Mouse (Mus musculus) myocyte (in vitro differentiated cells): ENCODE measurements at regions not wholly inside any gene's neighbourhood (a gene's known extent, or its start where the extent isn't known, plus 50 kb on each side); places are given as distances from the start of the nearest gene placed in this dataset.

Experiments used
- H3K27me3 ChIP-seq: one replicate; pipeline ENCODE4 v1.6.1; 2011; ENCODE audit not compliant: control insufficient read depth, insufficient read depth, insufficient read length
- H3K36me3 ChIP-seq: one replicate; pipeline ENCODE4 v1.6.1; 2011; ENCODE audit not compliant: control insufficient read depth, insufficient read depth
- H3K4me2 ChIP-seq: one replicate; pipeline ENCODE4 v1.6.1; 2011; ENCODE audit warnings: low read depth, control low read depth
- H3K4me3 ChIP-seq: one replicate; pipeline ENCODE4 v1.5.1; 2011; ENCODE audit warnings: mild to moderate bottlenecking, control low read depth, moderate library complexity
- H3K79me2 ChIP-seq: one replicate; pipeline ENCODE4 v1.6.1; 2011; ENCODE audit not compliant: control insufficient read depth, insufficient read depth
- H3ac ChIP-seq: one replicate; pipeline ENCODE4 v1.6.1; 2011; ENCODE audit not compliant: control insufficient read depth, insufficient read length
- CEBPB ChIP-seq: IDR thresholded peaks from 2 replicates; pipeline ENCODE4 v1.6.1; 2011; ENCODE audit warnings: mild to moderate bottlenecking, moderate library complexity; ENCODE audit not compliant: poor library complexity, insufficient read depth, severe bottlenecking
- E2F4 ChIP-seq: IDR thresholded peaks from one replicate; pipeline ENCODE4 v1.6.1; 2011; ENCODE audit warnings: mild to moderate bottlenecking, control low read depth, moderate library complexity; ENCODE audit not compliant: insufficient read depth
- MAX ChIP-seq: IDR thresholded peaks from one replicate; pipeline ENCODE4 v1.6.1; 2011; ENCODE audit warnings: low read depth, mild to moderate bottlenecking, control low read depth
- MYOD1 ChIP-seq, 3 experiments: IDR thresholded peaks; one replicate each; pipeline ENCODE4 v1.6.1; 2011; ENCODE audit warnings: control low read depth in 2 of 3, low read depth in 2 of 3, mild to moderate bottlenecking in 2 of 3, moderate library complexity in 1 of 3; ENCODE audit not compliant: insufficient read length in 2 of 3, control insufficient read depth in 1 of 3
- MYOG ChIP-seq, 3 experiments: IDR thresholded peaks; one replicate each; pipeline ENCODE4 v1.6.1; 2011; ENCODE audit warnings: control low read depth in 2 of 3, low read depth in 2 of 3, mild to moderate bottlenecking in 2 of 3; ENCODE audit not compliant: insufficient read length in 2 of 3, control insufficient read depth in 1 of 3, insufficient read depth in 1 of 3
- POLR2A ChIP-seq: IDR thresholded peaks from one replicate; pipeline ENCODE4 v1.6.1; 2011; ENCODE audit warnings: low read depth, mild to moderate bottlenecking, control low read depth, moderate library complexity; ENCODE audit not compliant: insufficient read length
- POLR2AphosphoS2 ChIP-seq: IDR thresholded peaks from one replicate; pipeline ENCODE4 v1.6.1; 2011; ENCODE audit warnings: low read depth, control low read depth; ENCODE audit not compliant: insufficient read length
- REST ChIP-seq: IDR thresholded peaks from one replicate; pipeline ENCODE4 v1.6.1; 2011; ENCODE audit warnings: mild to moderate bottlenecking, control low read depth, moderate library complexity; ENCODE audit not compliant: insufficient read depth, insufficient read length
- SRF ChIP-seq: IDR thresholded peaks from one replicate; pipeline ENCODE4 v1.6.1; 2011; ENCODE audit warnings: low read depth; ENCODE audit not compliant: control insufficient read depth, insufficient read length
- TCF12 ChIP-seq: IDR thresholded peaks from one replicate; pipeline ENCODE4 v1.6.1; 2011; ENCODE audit warnings: mild to moderate bottlenecking, control low read depth; ENCODE audit not compliant: poor library complexity, insufficient read depth, severe bottlenecking
- TCF3 ChIP-seq: IDR thresholded peaks from one replicate; pipeline ENCODE4 v1.6.1; 2011; ENCODE audit warnings: low read depth, control low read depth; ENCODE audit not compliant: insufficient read length
- USF1 ChIP-seq: IDR thresholded peaks from one replicate; pipeline ENCODE4 v1.6.1; 2011; ENCODE audit warnings: low read depth, mild to moderate bottlenecking, control low read depth, moderate library complexity

DNA sequence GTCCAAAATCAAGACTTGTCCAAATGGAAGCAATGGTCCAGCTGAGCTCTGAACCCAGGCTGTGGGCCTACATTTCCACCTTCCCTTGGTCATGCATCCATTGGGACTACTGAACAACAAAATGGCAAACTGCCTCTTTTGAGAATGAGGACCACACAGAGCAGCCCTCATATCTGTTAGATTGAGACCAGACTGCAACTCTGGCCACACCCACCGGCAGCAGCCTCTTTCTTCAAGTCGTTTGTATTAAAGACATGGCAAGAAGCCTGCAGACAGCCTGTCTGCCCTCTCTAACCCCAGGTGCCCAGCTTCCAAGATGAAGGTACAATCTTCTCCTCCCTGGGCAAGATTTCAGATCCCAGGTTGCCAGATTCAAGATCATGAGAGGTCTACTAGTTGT is 51.8 kb upstream of the St6galnac3 start:
- Histone ChIP-seq H3K79me2 (no peaks in the 10 kb centered on the region), H3ac (no peak overlapping the region), H3K4me2 (no peak overlapping the region), H3K4me3 (no peak overlapping the region), H3K27me3 (no peaks in the 10 kb centered on the region), H3K36me3 (no peaks in the 10 kb centered on the region)
- TF ChIP-seq MYOD1 (IDR thresholded peaks at IDR 0.05; ENCODE audit: control insufficient read depth in 1 of 3, insufficient read length in 2 of 3, low read depth in 2 of 3), result no peak
- no peak for TF ChIP-seq E2F4
- no peak for TF ChIP-seq CEBPB
- no peak for TF ChIP-seq SRF
- TF ChIP-seq TCF3, result no peak

GRCm38 (mm10) chr3:153778386-153778785 is 53.4 kb upstream of the St6galnac3 start:
- H3K4me2 ChIP-seq, result no peak overlapping the region
- no peaks in the 10 kb centered on the region for H3K36me3 ChIP-seq
- H3K27me3 ChIP-seq, result no peaks in the 10 kb centered on the region
- no peak overlapping the region for H3K4me3 ChIP-seq
- H3ac ChIP-seq, result no peak overlapping the region
- no peaks in the 10 kb centered on the region for H3K79me2 ChIP-seq
- no peak for TF ChIP-seq USF1
- TF ChIP-seq POLR2A, result no peak
- TF ChIP-seq E2F4, result no peak
- TF ChIP-seq POLR2AphosphoS2, result no peak
- TF ChIP-seq TCF12, result no peak
- TF ChIP-seq REST, result no peak
- TF ChIP-seq TCF3, result no peak
- TF ChIP-seq MYOD1 (IDR thresholded peaks at IDR 0.05; ENCODE audit: control insufficient read depth in 1 of 3, insufficient read length in 2 of 3, low read depth in 2 of 3), result no peak
- no peak for TF ChIP-seq CEBPB
- TF ChIP-seq SRF, result no peak
- no peak for TF ChIP-seq MAX
- TF ChIP-seq MYOG (IDR thresholded peaks at IDR 0.05; ENCODE audit: control insufficient read depth in 1 of 3, insufficient read depth in 1 of 3, insufficient read length in 2 of 3, low read depth in 2 of 3), result no peak

- no peak overlapping the region for H3K4me3 ChIP-seq
- no peaks in the 10 kb centered on the region for H3K79me2 ChIP-seq
- no peak for TF ChIP-seq CEBPB
- no peak for TF ChIP-seq POLR2A
- no peak for TF ChIP-seq MYOD1 (IDR thresholded peaks at IDR 0.05; ENCODE audit: control insufficient read depth in 1 of 3, insufficient read length in 2 of 3, low read depth in 2 of 3)
- TF ChIP-seq USF1, result peak; percentile 42
- H3K4me2 ChIP-seq, result no peak overlapping the region
- no peaks in the 10 kb centered on the region for H3K27me3 ChIP-seq
- no peaks in the 10 kb centered on the region for H3K36me3 ChIP-seq
- H3ac ChIP-seq, result no peak overlapping the region
Measured at GRCm38 (mm10) chr3:153782467-153782866, 57.5 kb upstream of the St6galnac3 start.

DNA sequence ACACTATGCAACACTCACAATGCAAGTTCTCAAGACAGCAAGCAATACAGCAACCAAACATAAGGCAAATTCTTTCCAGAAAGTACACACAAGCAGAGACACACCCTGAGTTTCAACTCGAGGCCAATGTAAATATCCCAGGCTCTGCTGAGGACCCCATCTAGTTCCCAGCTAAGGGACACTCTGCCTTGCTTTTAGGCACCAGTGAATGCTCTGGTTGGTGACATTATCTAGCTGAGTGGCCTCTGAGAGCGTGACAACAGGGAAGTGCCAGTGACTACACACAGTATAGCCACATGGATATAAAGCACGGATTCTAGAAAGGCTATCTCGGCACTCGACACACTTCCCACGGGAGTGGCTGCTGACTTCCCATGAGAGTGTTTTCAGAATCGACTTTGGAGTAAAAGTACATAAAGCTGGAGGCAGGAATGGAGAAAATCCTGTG is 58.3 kb upstream of the St6galnac3 start:
- H3K4me2 ChIP-seq, result peak overlapping the region; percentile 6
- no peak overlapping the region for H3K4me3 ChIP-seq
- H3K36me3 ChIP-seq, result no peaks in the 10 kb centered on the region
- H3K27me3 ChIP-seq, result no peaks in the 10 kb centered on the region
- no peak overlapping the region for H3ac ChIP-seq
- no peak for TF ChIP-seq E2F4
- TF ChIP-seq CEBPB, result no peak
- no peak for TF ChIP-seq REST
- no peak for TF ChIP-seq TCF12
- no peak for TF ChIP-seq POLR2AphosphoS2
- TF ChIP-seq MAX, result no peak
- TF ChIP-seq MYOD1 (IDR thresholded peaks at IDR 0.05; ENCODE audit: control insufficient read depth in 1 of 3, insufficient read length in 2 of 3, low read depth in 2 of 3), result no peak
- TF ChIP-seq POLR2A, result no peak
- TF ChIP-seq SRF, result no peak
- no peak for TF ChIP-seq TCF3
- no peak for TF ChIP-seq USF1
- no peak for TF ChIP-seq MYOG (IDR thresholded peaks at IDR 0.05; ENCODE audit: control insufficient read depth in 1 of 3, insufficient read depth in 1 of 3, insufficient read length in 2 of 3, low read depth in 2 of 3)
- H3K79me2 ChIP-seq, result no peaks in the 10 kb centered on the region

DNA sequence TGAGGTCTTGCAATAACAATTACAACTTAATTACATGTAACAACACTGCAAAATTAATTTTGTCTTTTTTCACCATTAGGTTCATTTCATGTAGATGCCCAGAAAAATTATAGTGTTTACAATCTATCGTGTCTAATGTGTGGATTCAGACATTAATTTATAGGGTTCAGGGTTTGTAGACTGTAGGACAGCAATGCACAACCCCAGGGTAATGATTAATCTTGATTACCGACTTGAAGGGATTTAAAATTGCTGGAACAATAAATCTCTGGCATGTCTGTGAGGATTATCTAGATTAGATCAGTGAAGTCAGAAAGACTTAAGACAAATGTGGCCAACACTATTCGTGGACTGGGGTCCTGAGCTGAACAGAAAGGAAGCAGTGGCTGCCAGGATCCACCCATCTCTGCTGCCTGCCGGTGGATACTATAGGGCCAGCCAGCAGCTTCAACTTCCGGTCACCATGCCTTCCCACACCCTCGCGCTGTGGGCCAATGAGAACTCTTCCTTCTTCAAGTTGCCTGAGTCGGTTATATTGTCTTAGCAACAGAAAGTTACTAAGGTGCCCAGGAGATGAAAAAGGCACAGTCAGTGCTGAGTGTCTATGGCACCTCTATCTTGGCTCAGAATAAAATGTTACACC is 59.1 kb upstream of the St6galnac3 start:
- no peak overlapping the region for H3K4me3 ChIP-seq
- H3ac ChIP-seq, result no peak overlapping the region
- no peaks in the 10 kb centered on the region for H3K79me2 ChIP-seq
- H3K4me2 ChIP-seq, result no peak overlapping the region
- H3K36me3 ChIP-seq, result no peaks in the 10 kb centered on the region
- TF ChIP-seq SRF, result no peak
- TF ChIP-seq CEBPB, result no peak
- no peak for TF ChIP-seq MYOD1 (IDR thresholded peaks at IDR 0.05; ENCODE audit: control insufficient read depth in 1 of 3, insufficient read length in 2 of 3, low read depth in 2 of 3)
- TF ChIP-seq POLR2A, result no peak
- no peak for TF ChIP-seq REST
- no peak for TF ChIP-seq MYOG (IDR thresholded peaks at IDR 0.05; ENCODE audit: control insufficient read depth in 1 of 3, insufficient read depth in 1 of 3, insufficient read length in 2 of 3, low read depth in 2 of 3)
- TF ChIP-seq TCF3, result no peak
- no peak for TF ChIP-seq POLR2AphosphoS2
- no peak for TF ChIP-seq MAX
- no peak for TF ChIP-seq TCF12
- no peak for TF ChIP-seq USF1
- TF ChIP-seq E2F4, result no peak
- H3K27me3 ChIP-seq, result no peaks in the 10 kb centered on the region
